Mouse (Mus musculus) limb, embryonic 13.5 days (tissue): Measurements from ENCODE around the gene Galnt7. TPM values are rescaled to one million over a fixed set of nuclear protein-coding genes. Genes with fewer than 3 reads are reported as not detected.
A peak's percentile ranks its signal among the peaks of the same experiment; 100 is the strongest.

Experiments used
- ATAC-seq: fragments of 200-750 bp; cut with Nextera tagmentation; 2 replicates; pipeline ENCODE4 v1.8.0; 2017; ENCODE audit warnings: low read depth, moderate number of reproducible peaks, moderate TSS enrichment; ENCODE audit not compliant: low FRiP score
- H3K27ac ChIP-seq: fragments of 300-500 bp; sonication (generic); 2 replicates; pipeline ENCODE4 v1.5.1; 2015; ENCODE audit warnings: inconsistent platforms, mild to moderate bottlenecking, moderate library complexity
- H3K27me3 ChIP-seq: fragments of 300-500 bp; sonication (generic); 2 replicates; pipeline ENCODE4 v1.6.1; 2015; ENCODE audit warnings: mild to moderate bottlenecking, inconsistent platforms
- H3K36me3 ChIP-seq: fragments of 300-500 bp; sonication (generic); 2 replicates; pipeline ENCODE4 v1.6.1; 2015; ENCODE audit warnings: inconsistent platforms, mild to moderate bottlenecking, moderate library complexity
- H3K4me1 ChIP-seq: fragments of 300-500 bp; sonication (generic); 2 replicates; pipeline ENCODE4 v1.6.1; 2015; ENCODE audit warnings: inconsistent platforms
- H3K4me2 ChIP-seq: fragments of 300-500 bp; sonication (generic); replicated peaks from 2 replicates; pipeline ENCODE4 v1.6.1; 2015; ENCODE audit warnings: inconsistent platforms, mild to moderate bottlenecking, moderate library complexity
- H3K4me3 ChIP-seq: fragments of 300-500 bp; sonication (generic); 2 replicates; pipeline ENCODE4 v1.5.1; 2015; ENCODE audit warnings: moderate library complexity, mild to moderate bottlenecking, inconsistent platforms
- H3K9ac ChIP-seq: fragments of 300-500 bp; sonication (generic); 2 replicates; pipeline ENCODE4 v1.6.1; 2015; ENCODE audit warnings: mild to moderate bottlenecking, inconsistent platforms
- H3K9me3 ChIP-seq: fragments of 300-500 bp; sonication (generic); 2 replicates; pipeline ENCODE4 v1.6.1; 2016; ENCODE audit warnings: inconsistent platforms
- WGBS: fragments of 180-500 bp; shearing (Covaris S2); methylation state at CpG from one replicate; pipeline ENCODE4 v1.1.7; 2015; 5-methylcytosine and 5-hydroxymethylcytosine counted together
- polyA plus RNA-seq: library from polyadenylated mRNA; unstranded; fragments of >200 nt; fragmentation: Nextera tagmentation; extraction: Ambion mirVana; gene quantifications from 2 replicates; pipeline ENCODE4 v1.2.1, GENCODE M21; 2015

Gene Galnt7
- polyA plus RNA-seq, 1 experiment from 2014 or later: 13.1 TPM

DNA sequence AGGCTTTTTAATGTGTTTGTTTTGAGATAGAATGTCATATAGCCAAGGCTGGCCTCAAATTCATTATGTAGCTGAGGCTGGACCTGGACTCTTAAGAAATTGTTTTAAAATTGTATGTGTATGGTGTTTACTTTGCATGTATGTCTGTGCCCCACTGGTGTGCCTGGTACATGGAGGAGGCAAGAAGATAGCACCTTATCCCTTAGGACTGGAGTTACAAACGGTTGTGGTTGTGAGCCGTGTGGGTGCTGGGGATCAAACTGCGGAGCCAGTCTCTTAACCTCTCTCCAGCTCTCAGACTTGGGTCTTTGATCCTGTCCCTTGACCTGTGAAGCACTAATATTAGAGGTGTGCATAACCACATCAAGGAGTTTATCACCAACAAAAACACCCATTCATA is 106.0 kb downstream of the Galnt7 start:
- WGBS: 71% methylated on average over 3 of the region's 3 CpGs
- no peak overlapping the region for H3K27ac ChIP-seq
- H3K9ac ChIP-seq: no peak overlapping the region
- peaks cover 4% of the 10 kb centered on the region for H3K4me1 ChIP-seq
- no peaks in the 10 kb centered on the region for H3K27me3 ChIP-seq
- H3K36me3 ChIP-seq: peaks cover 3% of the 10 kb centered on the region
- no peaks in the 10 kb centered on the region for H3K9me3 ChIP-seq
- ATAC-seq: no peak
- no peak overlapping the region for H3K4me3 ChIP-seq
- H3K4me2 ChIP-seq: no peak overlapping the region

DNA sequence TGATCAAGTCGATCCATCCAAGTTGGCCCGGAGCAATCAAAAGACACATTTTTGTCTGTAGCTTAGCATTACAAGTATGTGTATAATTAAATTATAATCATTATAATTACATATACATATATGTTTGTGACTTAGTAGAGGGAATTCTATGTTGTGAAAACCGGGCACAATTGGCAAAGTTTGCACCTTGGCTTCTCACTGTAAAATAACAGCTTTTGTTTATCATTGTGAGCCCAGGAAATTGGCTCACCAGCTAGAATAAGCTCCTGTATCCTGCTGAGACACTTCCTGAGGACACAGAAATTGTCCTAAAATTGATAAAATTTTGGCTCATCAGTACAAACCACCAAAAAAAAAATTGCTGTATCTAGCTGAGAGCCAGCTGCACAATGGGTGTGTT is 106.4 kb downstream of the Galnt7 start:
- no peak overlapping the region for H3K27ac ChIP-seq
- WGBS: 86% methylated on average over 3 of the region's 3 CpGs
- H3K4me2 ChIP-seq: no peak overlapping the region
- no peaks in the 10 kb centered on the region for H3K36me3 ChIP-seq
- no peaks in the 10 kb centered on the region for H3K27me3 ChIP-seq
- H3K4me3 ChIP-seq: no peak overlapping the region
- no peaks in the 10 kb centered on the region for H3K9me3 ChIP-seq
- H3K4me1 ChIP-seq: peaks cover 4% of the 10 kb centered on the region
- no peak for ATAC-seq
- H3K9ac ChIP-seq: no peak overlapping the region

GRCm38 (mm10) chr8:57541405-57541804 is 111.4 kb downstream of the Galnt7 start:
- H3K4me1 ChIP-seq: peaks cover 4% of the 10 kb centered on the region
- H3K27ac ChIP-seq: no peak overlapping the region
- no peaks in the 10 kb centered on the region for H3K27me3 ChIP-seq
- no peak overlapping the region for H3K4me3 ChIP-seq
- H3K36me3 ChIP-seq: peaks cover 6% of the 10 kb centered on the region; the same call in 1 of the 2 replicates
- H3K9ac ChIP-seq: no peak overlapping the region
- 88% methylated on average over 9 of the region's 9 CpGs for WGBS
- H3K9me3 ChIP-seq: no peaks in the 10 kb centered on the region
- no peak for ATAC-seq
- H3K4me2 ChIP-seq: no peak overlapping the region

- H3K4me1 ChIP-seq: peaks cover 4% of the 10 kb centered on the region
- H3K9me3 ChIP-seq: no peaks in the 10 kb centered on the region
- WGBS: 93% methylated on average over 11 of the region's 11 CpGs
- H3K27ac ChIP-seq: 0 out of 2 replicates have a peak overlapping the region, but pooled peaks have one; percentile 6
- peaks cover 10% of the 10 kb centered on the region for H3K36me3 ChIP-seq
- no peak overlapping the region for H3K4me2 ChIP-seq
- no peak overlapping the region for H3K9ac ChIP-seq
- no peak overlapping the region for H3K4me3 ChIP-seq
- no peak for ATAC-seq
- H3K27me3 ChIP-seq: no peaks in the 10 kb centered on the region
These were observed 111.9 kb downstream of the Galnt7 start for GRCm38 (mm10) chr8:57540951-57541350.

- Histone ChIP-seq H3K36me3 (peaks cover 17% of the 10 kb centered on the region), H3K9ac (no peak overlapping the region), H3K4me2 (no peak overlapping the region), H3K27me3 (no peaks in the 10 kb centered on the region), H3K9me3 (no peaks in the 10 kb centered on the region; the same call in 1 of the 2 replicates), H3K4me1 (peaks cover 4% of the 10 kb centered on the region), H3K4me3 (no peak overlapping the region), H3K27ac (0 out of 2 replicates have a peak overlapping the region, but pooled peaks have one; percentile 6)
- ATAC-seq: peak; percentile 51; the same call in 1 of the 2 replicates
- WGBS: 51% methylated on average over 12 of the region's 12 CpGs
These were observed 112.6 kb downstream of the Galnt7 start for GRCm38 (mm10) chr8:57540110-57540838.

- ATAC-seq: no peak
- H3K36me3 ChIP-seq: peaks cover 25% of the 10 kb centered on the region
- no peak overlapping the region for H3K9ac ChIP-seq
- no peaks in the 10 kb centered on the region; the same call in 1 of the 2 replicates for H3K9me3 ChIP-seq
- no peak overlapping the region for H3K4me2 ChIP-seq
- no peaks in the 10 kb centered on the region for H3K27me3 ChIP-seq
- 89% methylated on average over 7 of the region's 7 CpGs for WGBS
- H3K4me1 ChIP-seq: no peaks in the 10 kb centered on the region; the same call in 1 of the 2 replicates
- H3K4me3 ChIP-seq: no peak overlapping the region
- H3K27ac ChIP-seq: no peak overlapping the region
These were observed 114.2 kb downstream of the Galnt7 start for GRCm38 (mm10) chr8:57538601-57539000.

GRCm38 (mm10) chr8:57536167-57536566 is 116.7 kb downstream of the Galnt7 start:
- 94% methylated on average over 6 of the region's 6 CpGs for WGBS
- Histone ChIP-seq H3K4me3 (no peak overlapping the region), H3K4me1 (no peaks in the 10 kb centered on the region), H3K9me3 (no peaks in the 10 kb centered on the region; the same call in 1 of the 2 replicates), H3K36me3 (peaks cover 33% of the 10 kb centered on the region), H3K4me2 (no peak overlapping the region), H3K27me3 (no peaks in the 10 kb centered on the region), H3K27ac (no peak overlapping the region), H3K9ac (no peak overlapping the region)
- no peak for ATAC-seq

- no peaks in the 10 kb centered on the region for H3K27me3 ChIP-seq
- H3K4me1 ChIP-seq: no peaks in the 10 kb centered on the region
- no peak overlapping the region for H3K9ac ChIP-seq
- 0 out of 2 replicates have a peak, but pooled peaks have one; percentile 16 for ATAC-seq
- no peak overlapping the region for H3K4me3 ChIP-seq
- H3K9me3 ChIP-seq: no peaks in the 10 kb centered on the region; the same call in 1 of the 2 replicates
- H3K4me2 ChIP-seq: no peak overlapping the region
- WGBS: 42% methylated on average over 4 of the region's 4 CpGs
- no peak overlapping the region for H3K27ac ChIP-seq
- H3K36me3 ChIP-seq: peaks cover 33% of the 10 kb centered on the region
These were observed 118.3 kb downstream of the Galnt7 start for GRCm38 (mm10) chr8:57534495-57534894.

GRCm38 (mm10) chr8:57533106-57533505 is 119.7 kb downstream of the Galnt7 start:
- no peak for ATAC-seq
- 92% methylated on average over 4 of the region's 4 CpGs for WGBS

GRCm38 (mm10) chr8:57532223-57532622 is 120.6 kb downstream of the Galnt7 start:
- H3K9ac ChIP-seq: no peak overlapping the region
- H3K9me3 ChIP-seq: no peaks in the 10 kb centered on the region; the same call in 1 of the 2 replicates
- 67% methylated on average over 2 of the region's 2 CpGs for WGBS
- H3K27me3 ChIP-seq: no peaks in the 10 kb centered on the region
- H3K4me1 ChIP-seq: no peaks in the 10 kb centered on the region
- no peak for ATAC-seq
- H3K27ac ChIP-seq: no peak overlapping the region
- H3K4me2 ChIP-seq: no peak overlapping the region
- peaks cover 36% of the 10 kb centered on the region for H3K36me3 ChIP-seq
- H3K4me3 ChIP-seq: no peak overlapping the region

More at GRCm38 (mm10) chr8:57533106-57533505, 119.7 kb downstream of the Galnt7 start:
- Histone ChIP-seq H3K4me1 (no peaks in the 10 kb centered on the region), H3K27me3 (no peaks in the 10 kb centered on the region), H3K27ac (no peak overlapping the region), H3K4me3 (no peak overlapping the region), H3K4me2 (no peak overlapping the region), H3K36me3 (peaks cover 34% of the 10 kb centered on the region), H3K9me3 (no peaks in the 10 kb centered on the region; the same call in 1 of the 2 replicates), H3K9ac (no peak overlapping the region)

DNA sequence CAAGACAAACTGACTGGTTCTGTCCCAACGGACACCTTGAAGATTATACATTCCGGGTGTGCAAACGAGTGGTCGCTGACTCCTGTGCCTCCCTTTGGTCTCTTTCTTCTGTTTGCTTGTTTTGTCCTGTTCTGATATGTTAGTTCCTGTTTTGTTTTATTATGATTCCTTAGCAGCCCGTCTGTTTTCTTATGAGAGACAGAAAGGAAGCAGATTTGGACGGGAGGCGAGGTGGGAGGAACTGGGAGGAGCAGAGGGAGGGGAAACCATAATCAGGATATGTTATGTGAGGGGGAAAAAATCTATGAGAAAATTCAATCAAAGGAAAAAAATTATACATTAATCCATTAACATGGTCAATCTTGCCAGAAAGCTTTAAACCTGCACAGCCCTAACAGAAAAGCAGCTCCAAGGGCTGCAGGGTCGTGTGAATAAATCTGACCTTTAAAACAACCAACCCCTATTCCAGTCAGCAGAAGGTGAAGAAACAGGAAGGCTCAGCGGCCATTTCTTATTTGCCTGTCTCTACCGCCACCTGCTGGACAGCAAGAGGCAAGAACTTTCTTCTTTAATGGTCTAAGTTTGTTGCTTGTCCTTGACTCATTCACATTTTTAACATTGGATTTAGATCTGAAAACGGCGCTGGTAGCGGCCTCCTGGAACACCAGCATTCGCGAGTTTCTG is 122.0 kb downstream of the Galnt7 start:
- 32% methylated on average over 15 of the region's 15 CpGs for WGBS
- Histone ChIP-seq H3K9ac (no peak overlapping the region), H3K27me3 (no peaks in the 10 kb centered on the region), H3K4me2 (0 out of 2 replicates have a peak overlapping the region, but pooled peaks have one; percentile 3), H3K27ac (no peak overlapping the region), H3K4me1 (no peaks in the 10 kb centered on the region), H3K4me3 (no peak overlapping the region), H3K9me3 (no peaks in the 10 kb centered on the region; the same call in 1 of the 2 replicates), H3K36me3 (peaks cover 34% of the 10 kb centered on the region)
- ATAC-seq: no peak

GRCm38 (mm10) chr8:57530238-57530637 is 122.6 kb downstream of the Galnt7 start:
- Histone ChIP-seq H3K9me3 (no peaks in the 10 kb centered on the region; the same call in 1 of the 2 replicates), H3K4me2 (no peak overlapping the region), H3K27ac (no peak overlapping the region), H3K36me3 (peaks cover 29% of the 10 kb centered on the region), H3K4me1 (no peaks in the 10 kb centered on the region), H3K9ac (no peak overlapping the region), H3K4me3 (no peak overlapping the region), H3K27me3 (no peaks in the 10 kb centered on the region)
- ATAC-seq: no peak
- WGBS: 91% methylated on average over 13 of the region's 13 CpGs
